Mouse (Mus musculus) ES-Bruce4 (cell line): ENCODE results near the gene Fam83d. TPM values are rescaled to one million over a fixed set of nuclear protein-coding genes. Genes with fewer than 3 reads are reported as not detected.
"Not testable (repeated sequence)": the region's sequence is repeated elsewhere in the genome, so short reads cannot be mapped to it uniquely, and the experiment has no call there.

Experiments
- H3K27ac ChIP-seq: 2 replicates; pipeline ENCODE4 v1.5.1; 2012; ENCODE audit warnings: low read length, inconsistent platforms; ENCODE audit not compliant: insufficient read depth
- H3K27me3 ChIP-seq: 2 replicates; pipeline ENCODE4 v1.6.1; 2012; ENCODE audit warnings: mild to moderate bottlenecking, low read length, inconsistent platforms; ENCODE audit not compliant: control insufficient read depth, poor library complexity, insufficient read depth, severe bottlenecking
- H3K36me3 ChIP-seq: 2 replicates; pipeline ENCODE4 v1.6.1; 2012; ENCODE audit warnings: inconsistent platforms, mild to moderate bottlenecking, low read length, moderate library complexity; ENCODE audit not compliant: control insufficient read depth, poor library complexity, insufficient read depth, severe bottlenecking
- H3K4me1 ChIP-seq: one replicate; pipeline ENCODE4 v1.8.1; 2011; ENCODE audit warnings: low read length; ENCODE audit not compliant: control insufficient read depth, insufficient read depth
- H3K4me3 ChIP-seq: 2 replicates; pipeline ENCODE4 v1.5.1; 2011; ENCODE audit warnings: low read depth, mild to moderate bottlenecking, low read length
- H3K9ac ChIP-seq: 2 replicates; pipeline ENCODE4 v1.6.1; 2012; ENCODE audit warnings: low read depth, mild to moderate bottlenecking, inconsistent platforms; ENCODE audit not compliant: poor library complexity, severe bottlenecking
- H3K9me3 ChIP-seq: replicated peaks from 2 replicates; pipeline ENCODE4 v1.6.1; 2012; ENCODE audit warnings: mild to moderate bottlenecking, low read length, inconsistent platforms; ENCODE audit not compliant: control insufficient read depth, poor library complexity, insufficient read depth, severe bottlenecking
- CTCF ChIP-seq: IDR thresholded peaks from one replicate; pipeline ENCODE4 v1.8.1; 2011; ENCODE audit warnings: low read depth, low read length
- EP300 ChIP-seq: IDR thresholded peaks from 2 replicates; pipeline ENCODE4 v1.6.1; 2011; ENCODE audit warnings: low read depth, low read length; ENCODE audit not compliant: insufficient read depth
- POLR2A ChIP-seq: IDR thresholded peaks from one replicate; pipeline ENCODE4 v1.8.1; 2011; ENCODE audit warnings: low read length; ENCODE audit not compliant: insufficient read depth
- polyA plus RNA-seq: library from polyadenylated mRNA; stranded (reverse); fragments of >200 nt; gene quantifications from 2 replicates; pipeline ENCODE4 v1.2.4, GENCODE M21; 2011; ENCODE audit warnings: low read depth; ENCODE audit not compliant: missing spikeins, insufficient read depth, insufficient read length

Gene Fam83d
- polyA plus RNA-seq, 1 experiment, result 22.4 TPM

GRCm38 (mm10) chr2:158733914-158734313 lies 34.0 kb upstream of the Fam83d start:
- no peak overlapping the region for H3K4me3 ChIP-seq
- no peaks in the 10 kb centered on the region for H3K4me1 ChIP-seq
- H3K36me3 ChIP-seq, result no peaks in the 10 kb centered on the region
- H3K9me3 ChIP-seq, result no peaks in the 10 kb centered on the region
- no peaks in the 10 kb centered on the region for H3K27me3 ChIP-seq
- TF ChIP-seq POLR2A (no peak), CTCF (no peak), EP300 (no peak)
- no peak overlapping the region for H3K9ac ChIP-seq
- no peak overlapping the region for H3K27ac ChIP-seq

GRCm38 (mm10) chr2:158734500-158735152 lies 33.3 kb upstream of the Fam83d start:
- Histone ChIP-seq H3K9ac (no peak overlapping the region), H3K27me3 (no peaks in the 10 kb centered on the region), H3K27ac (no peak overlapping the region), H3K4me3 (no peak overlapping the region), H3K4me1 (no peaks in the 10 kb centered on the region), H3K9me3 (no peaks in the 10 kb centered on the region), H3K36me3 (no peaks in the 10 kb centered on the region)
- TF ChIP-seq POLR2A (no peak), EP300 (no peak), CTCF (no peak)

- TF ChIP-seq CTCF (no peak), EP300 (no peak), POLR2A (no peak)
- H3K27me3 ChIP-seq, result no peaks in the 10 kb centered on the region
- no peaks in the 10 kb centered on the region for H3K4me1 ChIP-seq
- H3K9me3 ChIP-seq, result no peaks in the 10 kb centered on the region
- no peak overlapping the region for H3K9ac ChIP-seq
- no peak overlapping the region for H3K4me3 ChIP-seq
- no peak overlapping the region for H3K27ac ChIP-seq
- H3K36me3 ChIP-seq, result no peaks in the 10 kb centered on the region
These were observed 32.6 kb upstream of the Fam83d start for GRCm38 (mm10) chr2:158735340-158735739.

GRCm38 (mm10) chr2:158736247-158736646 lies 31.6 kb upstream of the Fam83d start:
- not testable (repeated sequence) for H3K36me3 ChIP-seq, H3K9me3 ChIP-seq, H3K27ac ChIP-seq, H3K27me3 ChIP-seq, H3K4me1 ChIP-seq, H3K4me3 ChIP-seq, H3K9ac ChIP-seq

GRCm38 (mm10) chr2:158738591-158738990 lies 29.3 kb upstream of the Fam83d start:
- TF ChIP-seq EP300 (no peak), POLR2A (no peak), CTCF (no peak)
- no peaks in the 10 kb centered on the region for H3K9me3 ChIP-seq
- H3K36me3 ChIP-seq, result no peaks in the 10 kb centered on the region
- no peak overlapping the region for H3K9ac ChIP-seq
- no peaks in the 10 kb centered on the region for H3K4me1 ChIP-seq
- H3K4me3 ChIP-seq, result no peak overlapping the region
- H3K27ac ChIP-seq, result no peak overlapping the region
- no peaks in the 10 kb centered on the region for H3K27me3 ChIP-seq

- TF ChIP-seq EP300 (no peak), POLR2A (no peak), CTCF (no peak)
- Histone ChIP-seq H3K4me1 (no peaks in the 10 kb centered on the region), H3K9ac (no peak overlapping the region), H3K9me3 (no peaks in the 10 kb centered on the region), H3K4me3 (no peak overlapping the region), H3K27me3 (no peaks in the 10 kb centered on the region), H3K27ac (no peak overlapping the region), H3K36me3 (no peaks in the 10 kb centered on the region)
These were observed 28.8 kb upstream of the Fam83d start for GRCm38 (mm10) chr2:158739113-158739512.

- H3K27me3 ChIP-seq, result no peaks in the 10 kb centered on the region
- H3K9ac ChIP-seq, result no peak overlapping the region
- no peaks in the 10 kb centered on the region for H3K9me3 ChIP-seq
- no peak overlapping the region for H3K27ac ChIP-seq
- H3K4me1 ChIP-seq, result no peaks in the 10 kb centered on the region
- TF ChIP-seq POLR2A (no peak), CTCF (no peak), EP300 (no peak)
- H3K4me3 ChIP-seq, result no peak overlapping the region
- H3K36me3 ChIP-seq, result no peaks in the 10 kb centered on the region
These were observed 26.8 kb upstream of the Fam83d start for GRCm38 (mm10) chr2:158741011-158741501.
